Mouse (Mus musculus): Measurements from ENCODE around the gene Trf. TPM values are rescaled to one million over a fixed set of nuclear protein-coding genes. Genes with fewer than 3 reads are reported as not detected.
"Not testable (repeated sequence)": the region's sequence is repeated elsewhere in the genome, so short reads cannot be mapped to it uniquely, and the experiment has no call there.

Gene Trf
- polyA plus RNA-seq, 1 experiment from 2014 or later: 23.5 TPM

DNA sequence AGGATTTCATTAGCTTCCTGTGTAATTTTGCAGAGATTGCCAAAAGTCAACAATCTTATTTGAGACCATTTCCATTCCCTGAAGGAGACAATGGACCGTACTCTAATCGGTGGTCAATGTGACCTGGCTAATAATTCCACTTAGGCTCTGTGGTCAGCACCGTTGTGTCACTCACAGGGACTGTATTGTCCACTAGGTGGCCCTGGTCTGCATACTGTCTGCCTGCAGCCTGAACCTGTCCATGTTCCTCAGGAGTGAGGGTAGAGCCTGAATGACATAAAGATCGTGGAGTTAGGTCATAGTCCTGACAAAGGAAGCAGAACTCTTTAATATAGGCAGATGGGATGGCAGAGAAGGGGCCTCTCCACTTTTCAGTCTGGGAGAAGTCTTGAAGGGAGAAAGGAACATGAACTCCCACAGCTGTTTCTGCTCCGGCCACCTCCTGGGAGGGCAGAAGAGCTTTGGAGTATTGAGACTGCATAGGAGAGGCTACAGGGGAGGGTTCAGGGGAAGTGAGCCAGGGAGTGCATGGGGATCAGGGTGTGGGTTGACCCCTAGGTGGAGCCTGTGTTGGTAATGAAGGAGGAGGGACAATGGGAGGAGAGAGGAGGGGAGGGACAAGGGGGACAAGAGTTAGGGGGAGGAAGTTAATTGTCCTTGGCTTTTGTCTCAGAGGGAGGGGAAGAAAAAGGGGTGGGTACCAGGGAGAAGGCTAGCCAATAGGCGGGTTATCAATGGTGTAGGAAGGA is 55.3 kb downstream of the Trf start:
- Histone ChIP-seq H3K4me3 (replicated peaks; ENCODE audit: low read depth, low read length) (no peak overlapping the region), H3K4me1 (replicated peaks; ENCODE audit: insufficient read depth, low read length) (no peaks in the 10 kb centered on the region), H3K9ac (ENCODE audit: low read depth, low read length) (no peak overlapping the region), H3K9me3 (replicated peaks; ENCODE audit: low read length) (no peaks in the 10 kb centered on the region), H3K27me3 (ENCODE audit: insufficient read depth, low read length) (no peaks in the 10 kb centered on the region), H3K27ac (no peak overlapping the region), H3K4me2 (ENCODE audit: low read length) (no peak overlapping the region), H3K36me3 (ENCODE audit: insufficient read depth, low read length) (no peaks in the 10 kb centered on the region)
- 53% methylated on average over 6 of the region's 6 CpGs for WGBS
- peak; percentile 77 for TF ChIP-seq CTCF (IDR thresholded peaks at IDR 0.05; ENCODE audit: low read depth)
- DNase-seq (ENCODE audit: low spot score) (peak; percentile 64), ATAC-seq (replicated peaks; ENCODE audit: low FRiP score, low read depth) (peak; percentile 59; the same call in 1 of the 2 replicates)

DNA sequence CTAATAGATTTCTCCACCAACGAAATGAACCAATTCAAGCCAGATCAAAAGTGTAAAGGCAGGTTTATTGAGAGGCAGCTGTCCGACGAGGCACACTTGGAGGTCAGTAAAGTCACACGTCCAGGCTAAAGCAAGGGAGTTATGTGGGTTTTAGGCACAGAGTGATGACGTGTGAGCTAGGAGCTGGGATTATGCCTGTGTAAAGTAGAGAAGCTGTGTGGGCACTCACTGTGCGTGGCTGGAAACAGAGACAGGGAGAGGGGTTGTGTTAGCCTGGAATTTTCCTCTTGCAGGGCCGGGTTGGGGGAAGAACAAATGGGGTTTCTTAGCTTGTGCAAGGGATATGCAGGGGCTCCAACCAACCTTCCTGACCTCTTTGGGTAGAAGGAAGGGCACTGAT is 61.5 kb downstream of the Trf start:
- no peak for ATAC-seq (replicated peaks; ENCODE audit: low FRiP score, low read depth)
- DNase-seq (ENCODE audit: low spot score): no peak
- TF ChIP-seq CTCF (IDR thresholded peaks at IDR 0.05; ENCODE audit: low read depth): no peak
- Histone ChIP-seq H3K4me2 (ENCODE audit: low read length) (no peak overlapping the region), H3K4me3 (replicated peaks; ENCODE audit: low read depth, low read length) (no peak overlapping the region), H3K9ac (ENCODE audit: low read depth, low read length) (no peak overlapping the region), H3K27me3 (ENCODE audit: insufficient read depth, low read length) (no peaks in the 10 kb centered on the region), H3K36me3 (ENCODE audit: insufficient read depth, low read length) (no peaks in the 10 kb centered on the region), H3K9me3 (replicated peaks; ENCODE audit: low read length) (no peaks in the 10 kb centered on the region), H3K4me1 (replicated peaks; ENCODE audit: insufficient read depth, low read length) (no peaks in the 10 kb centered on the region), H3K27ac (no peak overlapping the region)
- 56% methylated on average over 7 of the region's 7 CpGs for WGBS

DNA sequence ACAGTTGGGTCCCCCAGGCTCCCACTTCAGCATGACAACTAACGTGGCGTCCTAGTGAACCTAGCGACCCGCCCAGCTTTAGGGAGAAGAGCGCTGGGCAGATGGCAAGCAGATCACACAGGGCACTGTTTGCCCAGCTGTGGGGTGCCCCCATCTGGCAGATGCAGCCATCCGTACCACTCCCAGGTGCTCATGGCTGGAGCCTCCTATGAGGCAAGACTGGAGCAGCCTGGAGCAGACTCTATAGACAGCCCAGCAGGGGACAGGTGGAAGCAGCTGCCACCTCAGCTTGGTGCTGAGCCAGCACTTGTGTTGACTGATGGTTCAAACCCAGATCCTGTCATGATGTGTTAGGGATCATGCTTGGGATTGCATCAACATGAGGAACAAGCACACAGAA is 62.2 kb downstream of the Trf start:
- H3K27me3 ChIP-seq (ENCODE audit: insufficient read depth, low read length): no peaks in the 10 kb centered on the region
- H3K27ac ChIP-seq: no peak overlapping the region
- H3K36me3 ChIP-seq (ENCODE audit: insufficient read depth, low read length): no peaks in the 10 kb centered on the region
- WGBS: 78% methylated on average over 6 of the region's 6 CpGs
- no peaks in the 10 kb centered on the region for H3K4me1 ChIP-seq (replicated peaks; ENCODE audit: insufficient read depth, low read length)
- no peak overlapping the region for H3K4me2 ChIP-seq (ENCODE audit: low read length)
- no peak for ATAC-seq (replicated peaks; ENCODE audit: low FRiP score, low read depth)
- DNase-seq (ENCODE audit: low spot score): no peak
- H3K4me3 ChIP-seq (replicated peaks; ENCODE audit: low read depth, low read length): no peak overlapping the region
- no peaks in the 10 kb centered on the region for H3K9me3 ChIP-seq (replicated peaks; ENCODE audit: low read length)
- TF ChIP-seq CTCF (IDR thresholded peaks at IDR 0.05; ENCODE audit: low read depth): no peak
- H3K9ac ChIP-seq (ENCODE audit: low read depth, low read length): no peak overlapping the region

DNA sequence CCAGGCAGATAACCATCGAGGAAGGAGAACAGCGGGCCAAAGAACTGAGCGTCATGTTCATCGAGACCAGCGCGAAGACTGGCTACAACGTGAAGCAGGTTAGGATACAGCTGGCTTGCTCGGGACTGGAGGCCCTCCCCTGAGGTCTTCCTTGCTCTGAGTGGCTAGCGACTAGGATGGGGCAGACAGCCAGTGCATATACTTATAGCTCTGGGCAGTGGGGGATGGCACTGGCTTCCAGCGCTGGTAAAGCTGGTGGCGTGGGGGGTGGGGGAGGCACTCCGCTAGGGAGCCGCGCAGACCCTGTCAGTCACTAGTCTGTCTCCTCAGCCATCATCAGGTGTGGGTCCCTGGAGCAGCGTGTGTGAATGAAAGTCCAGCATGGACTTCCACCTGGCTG is 66.4 kb downstream of the Trf start:
- H3K9ac ChIP-seq (ENCODE audit: low read depth, low read length): no peak overlapping the region
- ATAC-seq (replicated peaks; ENCODE audit: low FRiP score, low read depth): no peak
- no peaks in the 10 kb centered on the region for H3K9me3 ChIP-seq (replicated peaks; ENCODE audit: low read length)
- no peak for TF ChIP-seq CTCF (IDR thresholded peaks at IDR 0.05; ENCODE audit: low read depth)
- whole genome bisulfite sequencing: 76% methylated on average over 15 of the region's 15 CpGs
- no peak overlapping the region for H3K4me2 ChIP-seq (ENCODE audit: low read length)
- no peaks in the 10 kb centered on the region for H3K27me3 ChIP-seq (ENCODE audit: insufficient read depth, low read length)
- H3K4me3 ChIP-seq (replicated peaks; ENCODE audit: low read depth, low read length): no peak overlapping the region
- no peak for DNase-seq (ENCODE audit: low spot score)
- no peak overlapping the region for H3K27ac ChIP-seq
- H3K4me1 ChIP-seq (replicated peaks; ENCODE audit: insufficient read depth, low read length): no peaks in the 10 kb centered on the region
- H3K36me3 ChIP-seq (ENCODE audit: insufficient read depth, low read length): no peaks in the 10 kb centered on the region

DNA sequence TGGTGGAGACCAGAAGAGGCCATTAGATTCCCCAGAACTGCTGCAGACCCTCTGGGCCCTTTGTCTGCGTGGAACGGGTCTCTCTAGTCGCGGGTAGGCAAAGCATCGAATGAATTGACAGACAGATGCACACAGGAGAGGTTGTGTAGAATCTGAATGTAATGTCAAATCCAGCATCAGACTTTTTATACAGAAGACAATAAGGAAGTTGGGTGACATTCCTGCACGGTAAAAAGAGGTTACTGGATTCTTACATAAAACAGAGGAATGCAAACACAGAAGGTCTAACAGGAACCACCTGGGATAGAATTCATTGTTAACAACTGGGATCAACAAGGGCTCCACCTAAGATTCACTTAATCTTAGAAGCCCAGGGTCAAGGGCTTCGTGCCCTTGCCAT is 75.1 kb downstream of the Trf start:
- H3K27me3 ChIP-seq (ENCODE audit: insufficient read depth, low read length); H3K36me3 ChIP-seq (ENCODE audit: insufficient read depth, low read length); H3K27ac ChIP-seq; H3K4me1 ChIP-seq (replicated peaks; ENCODE audit: insufficient read depth, low read length); H3K4me2 ChIP-seq (ENCODE audit: low read length); H3K9me3 ChIP-seq (replicated peaks; ENCODE audit: low read length); H3K9ac ChIP-seq (ENCODE audit: low read depth, low read length); DNase-seq (ENCODE audit: low spot score); H3K4me3 ChIP-seq (replicated peaks; ENCODE audit: low read depth, low read length); ATAC-seq (replicated peaks; ENCODE audit: low FRiP score, low read depth): not testable (repeated sequence)
- WGBS: 85% methylated on average over 7 of the region's 7 CpGs

DNA sequence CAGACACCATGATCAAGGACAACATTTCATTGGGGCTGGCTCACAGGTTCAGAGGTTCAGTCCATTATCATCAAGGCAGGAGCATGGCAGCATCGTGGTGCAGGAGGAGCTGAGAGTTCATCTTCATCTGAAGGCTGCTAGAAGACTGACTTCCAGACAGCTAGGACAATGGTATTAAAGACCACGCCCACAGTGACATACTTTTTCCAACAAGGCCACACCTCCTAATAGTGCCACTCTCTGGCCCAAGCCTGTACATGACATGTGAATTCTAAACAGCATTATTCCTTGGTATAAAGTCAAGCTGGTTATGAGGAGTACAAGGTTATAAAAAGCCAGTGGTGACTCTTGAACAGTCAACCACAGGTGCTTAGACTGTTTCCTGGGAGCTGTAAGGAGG is 75.7 kb downstream of the Trf start:
- Histone ChIP-seq H3K27me3 (ENCODE audit: insufficient read depth, low read length) (no peaks in the 10 kb centered on the region), H3K9ac (ENCODE audit: low read depth, low read length) (no peak overlapping the region), H3K9me3 (replicated peaks; ENCODE audit: low read length) (no peaks in the 10 kb centered on the region), H3K36me3 (ENCODE audit: insufficient read depth, low read length) (no peaks in the 10 kb centered on the region), H3K4me3 (replicated peaks; ENCODE audit: low read depth, low read length) (no peak overlapping the region), H3K27ac (no peak overlapping the region), H3K4me2 (ENCODE audit: low read length) (no peak overlapping the region), H3K4me1 (replicated peaks; ENCODE audit: insufficient read depth, low read length) (no peaks in the 10 kb centered on the region)
- TF ChIP-seq CTCF (IDR thresholded peaks at IDR 0.05; ENCODE audit: low read depth): no peak
- ATAC-seq (replicated peaks; ENCODE audit: low FRiP score, low read depth): no peak
- no peak for DNase-seq (ENCODE audit: low spot score)
- 87% methylated on average over 2 of the region's 2 CpGs for WGBS

Other genes starting within 250 kb of the Trf start
- gene Slco2a1, start 241.7 kb downstream of the Trf start, polyA plus RNA-seq (2015; fragmentation: Nextera tagmentation; extraction: Ambion mirVana): 8.7 and 9.8 TPM in 2 replicates
- gene Rab6b, start 118.7 kb downstream of the Trf start, polyA plus RNA-seq (2015; fragmentation: Nextera tagmentation; extraction: Ambion mirVana): 7.3 and 8.7 TPM in 2 replicates
- gene Srprb, start 28.3 kb downstream of the Trf start, polyA plus RNA-seq (2015; fragmentation: Nextera tagmentation; extraction: Ambion mirVana): 46.2 and 51.1 TPM in 2 replicates
- gene Gm20425, start 137 bp downstream of the Trf start, polyA plus RNA-seq (2015; fragmentation: Nextera tagmentation; extraction: Ambion mirVana): 1.9 and 3.2 TPM in 2 replicates
- gene 1300017J02Rik, start 74.6 kb upstream of the Trf start, polyA plus RNA-seq (2015; fragmentation: Nextera tagmentation; extraction: Ambion mirVana): 1.4 and 1.6 TPM in 2 replicates
- gene Topbp1, start 74.8 kb upstream of the Trf start, polyA plus RNA-seq (2015; fragmentation: Nextera tagmentation; extraction: Ambion mirVana): 33.1 and 35.4 TPM in 2 replicates
- 67.5 and 79.5 TPM in 2 replicates for gene Cdv3, start 135.4 kb upstream of the Trf start, polyA plus RNA-seq (2015; fragmentation: Nextera tagmentation; extraction: Ambion mirVana)
- 0.61 and 0.96 TPM in 2 replicates for gene Bfsp2, start 250.0 kb upstream of the Trf start, polyA plus RNA-seq (2015; fragmentation: Nextera tagmentation; extraction: Ambion mirVana)